Mouse (Mus musculus) B cell, adult 2 months (primary cell): ENCODE data around the gene Dand5.

Experiments
- DNase-seq, 2 experiments: peaks; one replicate each; pipeline ENCODE4 v3.0.0; 2022

Gene Dand5

GRCm38 (mm10) chr8:84799136-84799931 is 23.3 kb downstream of the Dand5 start:
- peak; percentile 27 to 31 for DNase-seq

- DNase-seq, result no peak
Observed at GRCm38 (mm10) chr8:84798446-84799135, 24.0 kb downstream of the Dand5 start.

GRCm38 (mm10) chr8:84797971-84798370 is 24.7 kb downstream of the Dand5 start:
- DNase-seq, result no peak

GRCm38 (mm10) chr8:84797256-84797797 is 25.3 kb downstream of the Dand5 start:
- no peak for DNase-seq

- DNase-seq, result no peak
Observed at GRCm38 (mm10) chr8:84794486-84794885, 28.1 kb downstream of the Dand5 start.

- no peak for DNase-seq
Observed at GRCm38 (mm10) chr8:84793791-84794485, 28.7 kb downstream of the Dand5 start.

GRCm38 (mm10) chr8:84793134-84793533 is 29.5 kb downstream of the Dand5 start:
- DNase-seq, result no peak

GRCm38 (mm10) chr8:84792429-84792947 is 30.1 kb downstream of the Dand5 start:
- DNase-seq, result no peak

GRCm38 (mm10) chr8:84790537-84790936 is 32.1 kb downstream of the Dand5 start:
- DNase-seq, result no peak

GRCm38 (mm10) chr8:84789855-84790486 is 32.7 kb downstream of the Dand5 start:
- no peak for DNase-seq

- DNase-seq, result no peak
Observed at GRCm38 (mm10) chr8:84789345-84789744, 33.3 kb downstream of the Dand5 start.

GRCm38 (mm10) chr8:84788896-84789295 is 33.7 kb downstream of the Dand5 start:
- no peak for DNase-seq

GRCm38 (mm10) chr8:84787523-84788302 is 34.9 kb downstream of the Dand5 start:
- DNase-seq, result no peak

- no peak for DNase-seq
Observed at GRCm38 (mm10) chr8:84786801-84787467, 35.7 kb downstream of the Dand5 start.

- no peak for DNase-seq
Observed at GRCm38 (mm10) chr8:84785756-84786677, 36.6 kb downstream of the Dand5 start.

GRCm38 (mm10) chr8:84785506-84785755 is 37.2 kb downstream of the Dand5 start:
- DNase-seq, result no peak

- no peak for DNase-seq
Observed at GRCm38 (mm10) chr8:84784681-84785505, 37.7 kb downstream of the Dand5 start.

GRCm38 (mm10) chr8:84783919-84784581 is 38.6 kb downstream of the Dand5 start:
- no peak for DNase-seq
